Mouse (Mus musculus) heart, adult 8-10 months (tissue): ENCODE data around the gene Gpx4. TPM values are rescaled to one million over a fixed set of nuclear protein-coding genes. Genes with fewer than 3 reads are reported as not detected.
"Not testable (repeated sequence)": the region's sequence is repeated elsewhere in the genome, so short reads cannot be mapped to it uniquely, and the experiment has no call there.

Source experiments
- DNase-seq: peaks from one replicate; pipeline ENCODE4 v3.0.0; 2022; ENCODE audit warnings: low spot score
- total RNA-seq, 4 experiments: library from RNA; stranded (reverse); gene quantifications; 2 replicates each; pipeline ENCODE4 v1.2.4; 2022

The Gpx4 gene
- total RNA-seq, 4 experiments from 2014 or later, result 1,048 to 1,125 (median 1,067) TPM

- DNase-seq, result no peak
These were observed 23.2 kb upstream of the Gpx4 start for GRCm38 (mm10) chr10:80023758-80024157.

GRCm38 (mm10) chr10:80024229-80025043 lies 22.5 kb upstream of the Gpx4 start:
- no peak for DNase-seq

GRCm38 (mm10) chr10:80025044-80025347 lies 22.0 kb upstream of the Gpx4 start:
- DNase-seq, result no peak

- DNase-seq, result no peak
These were observed 21.5 kb upstream of the Gpx4 start for GRCm38 (mm10) chr10:80025463-80025862.

GRCm38 (mm10) chr10:80025889-80026288 lies 21.1 kb upstream of the Gpx4 start:
- DNase-seq, result no peak

- DNase-seq, result no peak
These were observed 19.1 kb upstream of the Gpx4 start for GRCm38 (mm10) chr10:80027681-80028520.

- no peak for DNase-seq
These were observed 18.5 kb upstream of the Gpx4 start for GRCm38 (mm10) chr10:80028521-80028846.

- DNase-seq, result no peak
These were observed 16.8 kb upstream of the Gpx4 start for GRCm38 (mm10) chr10:80030191-80030590.

GRCm38 (mm10) chr10:80030736-80031135 lies 16.2 kb upstream of the Gpx4 start:
- no peak for DNase-seq

- DNase-seq, result peak; percentile 68
These were observed 14.0 kb upstream of the Gpx4 start for GRCm38 (mm10) chr10:80032799-80033480.

GRCm38 (mm10) chr10:80033511-80034391 lies 13.2 kb upstream of the Gpx4 start:
- DNase-seq, result peak; percentile 58

- DNase-seq, result peak; percentile 57
These were observed 11.8 kb upstream of the Gpx4 start for GRCm38 (mm10) chr10:80035148-80035547.

- DNase-seq, result no peak
These were observed 11.3 kb upstream of the Gpx4 start for GRCm38 (mm10) chr10:80035686-80036085.

GRCm38 (mm10) chr10:80036832-80037231 lies 10.1 kb upstream of the Gpx4 start:
- DNase-seq, result peak; percentile 87

GRCm38 (mm10) chr10:80039559-80039979 lies 7.4 kb upstream of the Gpx4 start, which contains the start of gene Polr2e:
Gene Polr2e (minus strand): TSS chr10:80039795.
- DNase-seq, result peak; percentile 98

GRCm38 (mm10) chr10:80041409-80042060 lies 5.4 kb upstream of the Gpx4 start:
- DNase-seq, result not testable (repeated sequence)

GRCm38 (mm10) chr10:80044087-80044486 lies 2.9 kb upstream of the Gpx4 start:
- DNase-seq, result no peak

GRCm38 (mm10) chr10:80045364-80045763 lies 1.6 kb upstream of the Gpx4 start:
- DNase-seq, result not testable (repeated sequence)

- no peak for DNase-seq
These were observed 1.2 kb upstream of the Gpx4 start for GRCm38 (mm10) chr10:80045766-80046165.

GRCm38 (mm10) chr10:80048396-80048795 lies 1.4 kb downstream of the Gpx4 start:
- no peak for DNase-seq

GRCm38 (mm10) chr10:80048834-80049233 lies 1.9 kb downstream of the Gpx4 start:
- no peak for DNase-seq
